Mouse (Mus musculus): ENCODE data around the gene Ankk1. TPM values are rescaled to one million over a fixed set of nuclear protein-coding genes. Genes with fewer than 3 reads are reported as not detected.

The Ankk1 gene
- total RNA-seq, 2 experiments from 2014 or later: not detected

Other genes with a start within 250 kb of the Ankk1 start
- gene Gm4894, start 176.5 kb downstream of the Ankk1 start, total RNA-seq (2021): not detected
- 10 to 100 TPM in 1 of 2 experiments, 1 to 10 TPM in 1; 2.3 to 29.8 TPM for gene Drd2, start 86.4 kb downstream of the Ankk1 start, total RNA-seq (2021)
- 1 to 10 TPM in 1 of 2 experiments, under 1 TPM in 1; 0.94 to 1.2 TPM for gene Ttc12, start 59.2 kb upstream of the Ankk1 start, total RNA-seq (2021)